Mouse (Mus musculus) hindbrain, embryonic 10.5 days (tissue): ENCODE data around the gene 2010315B03Rik. TPM values are rescaled to one million over a fixed set of nuclear protein-coding genes. Genes with fewer than 3 reads are reported as not detected.
"Not testable (repeated sequence)": the region's sequence is repeated elsewhere in the genome, so short reads cannot be mapped to it uniquely, and the experiment has no call there.

ENCODE experiments used
- DNase-seq: peaks from one replicate; pipeline ENCODE4 v3.0.0-alpha.2; 2017; ENCODE audit warnings: low spot score
- H3K27ac ChIP-seq: fragments of 300-500 bp; sonication (generic); 2 replicates; pipeline ENCODE4 v1.5.1; 2016; ENCODE audit warnings: mild to moderate bottlenecking, moderate library complexity
- H3K27me3 ChIP-seq: fragments of 300-500 bp; sonication (generic); 2 replicates; pipeline ENCODE4 v1.6.1; 2016; ENCODE audit warnings: mild to moderate bottlenecking; ENCODE audit not compliant: poor library complexity, insufficient read depth, severe bottlenecking
- H3K36me3 ChIP-seq: fragments of 300-500 bp; sonication (generic); 2 replicates; pipeline ENCODE4 v1.6.1; 2016; ENCODE audit warnings: mild to moderate bottlenecking, moderate library complexity
- H3K4me1 ChIP-seq: fragments of 300-500 bp; sonication (generic); replicated peaks from 2 replicates; pipeline ENCODE4 v1.6.1; 2016; ENCODE audit warnings: mild to moderate bottlenecking
- H3K4me3 ChIP-seq: fragments of 300-500 bp; sonication (generic); 2 replicates; pipeline ENCODE4 v1.5.1; 2016; ENCODE audit warnings: mild to moderate bottlenecking, moderate library complexity
- H3K9me3 ChIP-seq: fragments of 300-500 bp; sonication (generic); 2 replicates; pipeline ENCODE4 v1.6.1; 2016; ENCODE audit warnings: mild to moderate bottlenecking, moderate library complexity
- WGBS: fragments of 180-500 bp; shearing (Covaris S2); methylation state at CpG from one replicate; pipeline ENCODE4 v1.1.7; 2016; 5-methylcytosine and 5-hydroxymethylcytosine counted together
- polyA plus RNA-seq: library from polyadenylated mRNA; unstranded; fragments of >200 nt; fragmentation: Nextera tagmentation; extraction: Ambion mirVana; gene quantifications from 2 replicates; pipeline ENCODE4 v1.2.1, GENCODE M21; 2016

2010315B03Rik gene
- polyA plus RNA-seq, 1 experiment from 2014 or later: 5.2 TPM

DNA sequence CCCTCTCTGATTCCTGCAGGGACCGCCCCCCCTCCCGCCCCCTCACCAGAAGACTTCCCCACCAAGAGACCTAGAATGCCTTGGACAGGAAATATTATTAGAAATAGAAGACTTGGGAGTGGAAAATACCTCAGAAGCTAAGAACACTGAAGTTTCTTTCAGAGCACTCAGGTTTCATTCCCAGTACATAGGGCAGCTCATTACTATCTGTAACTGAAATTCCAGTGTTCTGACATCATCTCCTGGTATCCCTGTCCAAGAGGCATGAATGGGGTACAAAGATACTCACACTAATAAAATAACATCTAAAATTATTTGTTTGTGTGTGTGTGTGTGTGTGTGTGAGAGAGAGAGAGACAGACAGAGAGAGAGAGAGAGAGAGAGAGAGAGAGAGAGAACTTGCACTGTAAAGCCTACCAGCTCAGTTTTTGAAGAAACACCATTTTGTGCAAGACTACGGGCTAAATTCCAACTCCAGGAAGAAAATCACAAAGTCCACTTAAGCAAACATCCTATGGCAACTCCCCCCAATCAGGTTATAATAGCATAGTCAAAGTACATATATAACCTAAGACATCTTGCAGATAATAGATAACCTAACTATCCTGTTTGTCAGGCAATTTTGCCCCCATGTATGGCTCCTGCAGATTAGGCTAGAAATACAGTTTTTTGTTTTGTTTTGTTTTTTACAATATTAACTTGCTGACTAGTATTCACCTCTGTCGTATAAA lies 49.3 kb downstream of the 2010315B03Rik start:
- 83% methylated on average over 4 of the region's 4 CpGs for WGBS
- peaks cover 9% of the 10 kb centered on the region for H3K4me1 ChIP-seq
- H3K27me3 ChIP-seq: no peaks in the 10 kb centered on the region
- DNase-seq: no peak
- no peaks in the 10 kb centered on the region for H3K36me3 ChIP-seq
- H3K9me3 ChIP-seq: no peaks in the 10 kb centered on the region
- H3K4me3 ChIP-seq: no peak overlapping the region
- no peak overlapping the region for H3K27ac ChIP-seq

DNA sequence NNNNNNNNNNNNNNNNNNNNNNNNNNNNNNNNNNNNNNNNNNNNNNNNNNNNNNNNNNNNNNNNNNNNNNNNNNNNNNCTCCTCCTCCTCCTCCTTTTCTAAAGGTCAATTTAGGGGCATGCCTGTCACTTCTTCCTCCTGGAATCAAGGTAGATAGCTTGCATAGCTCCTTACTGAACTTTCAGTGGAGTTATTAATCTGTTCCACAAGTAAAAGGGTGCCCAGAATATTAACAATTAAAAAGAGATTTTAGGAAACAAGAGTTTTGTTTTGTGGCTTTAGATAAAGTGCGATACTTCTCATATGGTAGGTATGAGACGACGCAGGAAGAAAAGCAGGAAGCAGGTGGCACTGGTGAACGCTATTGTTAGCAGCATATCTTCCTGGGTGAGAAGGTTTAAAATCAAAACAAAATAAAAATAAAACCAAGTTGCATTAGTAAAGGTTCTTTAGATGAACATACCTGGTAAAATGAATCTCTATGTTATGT lies 54.4 kb downstream of the 2010315B03Rik start:
- Histone ChIP-seq H3K36me3 (no peaks in the 10 kb centered on the region), H3K4me3 (no peak overlapping the region), H3K4me1 (no peaks in the 10 kb centered on the region), H3K27me3 (no peaks in the 10 kb centered on the region), H3K9me3 (peaks cover 12% of the 10 kb centered on the region; the same call in 1 of the 2 replicates), H3K27ac (no peak overlapping the region)
- 86% methylated on average over 4 of the region's 4 CpGs for WGBS
- DNase-seq: no peak

DNA sequence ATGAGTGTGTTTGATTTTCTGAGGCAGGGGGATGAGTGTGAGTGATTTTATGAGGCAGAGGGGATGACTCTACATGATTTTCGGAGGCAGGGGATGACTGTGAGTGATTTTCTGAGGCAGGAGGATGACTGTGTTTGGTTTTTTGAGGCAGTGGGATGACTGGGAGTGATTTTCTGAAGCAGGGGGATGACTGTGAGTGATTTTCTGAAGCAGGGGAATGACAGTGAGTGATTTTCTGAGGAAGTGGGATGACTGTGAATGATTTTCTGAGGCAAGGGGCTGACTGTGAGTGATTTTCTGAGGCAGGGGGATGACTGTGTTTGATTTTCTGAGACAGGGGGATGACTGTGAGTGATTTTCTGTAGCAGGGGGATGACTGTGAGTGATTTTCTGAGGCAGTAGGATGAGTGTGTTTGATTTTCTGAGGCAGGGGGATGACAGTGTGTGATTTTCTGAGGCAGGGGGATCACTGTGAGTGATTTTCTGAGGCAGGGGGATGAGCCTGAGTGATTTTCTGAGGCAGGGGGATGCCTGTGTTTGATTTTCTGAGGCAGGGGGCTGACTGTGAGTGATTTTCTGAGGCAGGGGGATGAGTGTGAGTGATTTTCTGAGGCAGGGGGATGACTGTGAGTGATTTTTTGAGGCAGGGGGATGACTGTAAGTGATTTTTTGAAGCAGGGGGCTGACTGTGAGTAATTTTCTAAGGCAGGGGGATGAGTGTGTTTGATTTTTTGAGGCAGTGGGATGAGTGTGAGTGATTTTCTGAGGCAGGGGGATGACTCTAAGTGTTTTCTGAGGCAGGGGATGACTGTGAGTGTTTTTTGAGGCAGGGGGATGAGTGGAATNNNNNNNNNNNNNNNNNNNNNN lies 55.1 kb downstream of the 2010315B03Rik start:
- no peaks in the 10 kb centered on the region for H3K27me3 ChIP-seq
- peak; percentile 75 for DNase-seq
- H3K36me3 ChIP-seq: no peaks in the 10 kb centered on the region
- no peaks in the 10 kb centered on the region for H3K4me1 ChIP-seq
- 52% methylated on average over 1 of the region's 1 CpGs for WGBS
- peaks cover 12% of the 10 kb centered on the region; the same call in 1 of the 2 replicates for H3K9me3 ChIP-seq
- H3K4me3 ChIP-seq: no peak overlapping the region
- H3K27ac ChIP-seq: no peak overlapping the region

DNA sequence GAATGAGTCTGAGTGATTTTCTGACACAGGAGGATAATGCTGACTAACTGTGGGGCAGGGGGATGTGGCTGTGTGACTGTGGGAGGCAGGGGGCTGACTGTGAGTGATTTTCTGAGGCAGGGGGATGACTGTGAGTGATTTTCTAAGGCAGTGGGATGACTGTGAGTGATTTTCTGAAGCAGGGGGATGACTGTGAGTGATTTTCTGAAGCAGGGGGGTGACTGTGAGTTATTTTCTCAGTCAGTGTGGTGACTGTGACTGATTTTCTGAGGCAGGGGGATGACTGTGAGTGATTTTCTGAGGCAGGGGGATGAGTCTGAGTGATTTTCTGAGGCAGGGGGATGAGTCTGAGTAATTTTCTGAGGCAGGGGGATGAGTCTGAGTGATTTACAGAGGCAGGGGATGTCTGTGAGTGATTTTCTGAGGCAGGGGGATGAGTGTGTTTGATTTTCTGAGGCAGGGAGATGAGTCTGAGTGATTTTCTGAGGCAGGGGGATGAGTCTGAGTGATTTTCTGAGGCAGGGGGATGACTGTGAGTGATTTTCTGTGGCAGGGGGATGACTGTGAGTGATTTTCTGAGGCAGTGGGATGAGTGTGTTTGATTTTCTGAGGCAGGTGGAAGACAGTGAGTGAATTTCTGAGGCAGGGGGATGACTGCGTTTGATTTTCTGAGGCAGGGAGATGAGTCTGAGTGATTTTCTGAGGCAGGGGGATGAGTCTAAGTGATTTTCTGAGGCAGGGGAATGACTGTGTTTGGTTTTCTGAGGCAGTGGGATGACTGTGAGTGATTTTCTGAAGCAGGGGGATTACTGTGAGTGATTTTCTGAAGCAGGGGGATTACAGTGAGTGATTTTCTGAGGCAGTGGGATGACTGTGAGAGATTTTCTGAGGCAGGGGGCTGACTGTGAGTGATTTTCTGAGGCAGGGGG lies 56.0 kb downstream of the 2010315B03Rik start:
- DNase-seq: peak; percentile 51
- 17% methylated on average over 1 of the region's 1 CpGs for WGBS

DNA sequence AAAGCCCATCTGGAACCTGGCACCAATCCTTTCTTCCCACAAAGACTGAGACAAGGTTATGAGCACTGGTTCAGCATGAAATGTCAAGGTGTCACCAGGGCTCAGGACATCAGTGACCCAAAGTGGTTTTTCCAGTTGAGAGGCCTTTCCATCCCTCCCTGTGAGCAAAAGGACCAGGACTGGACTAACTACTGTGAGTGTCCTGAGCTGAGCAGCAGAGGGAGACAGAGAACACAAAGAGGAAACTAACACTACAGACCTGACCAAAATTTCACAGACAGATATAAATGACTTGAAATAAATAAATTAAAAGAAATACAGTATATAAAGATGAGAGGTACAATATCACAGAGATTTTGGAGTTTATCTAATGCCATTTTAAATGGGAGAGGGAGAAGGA lies 61.1 kb downstream of the 2010315B03Rik start:
- H3K9me3 ChIP-seq: peaks cover 4% of the 10 kb centered on the region; the same call in 1 of the 2 replicates
- no peak overlapping the region for H3K4me3 ChIP-seq
- peaks cover 5% of the 10 kb centered on the region; the same call in 1 of the 2 replicates for H3K4me1 ChIP-seq
- H3K27me3 ChIP-seq: no peaks in the 10 kb centered on the region
- DNase-seq: peak; percentile 19
- no peak overlapping the region for H3K27ac ChIP-seq
- H3K36me3 ChIP-seq: no peaks in the 10 kb centered on the region

More for the DNA sequence above, 56.0 kb downstream of the 2010315B03Rik start:
- not testable (repeated sequence) for H3K4me1 ChIP-seq, H3K27me3 ChIP-seq, H3K36me3 ChIP-seq, H3K4me3 ChIP-seq
- peaks cover 12% of the 10 kb centered on the region; the same call in 1 of the 2 replicates for H3K9me3 ChIP-seq
- H3K27ac ChIP-seq: peak overlapping the region; percentile 0; the same call in 1 of the 2 replicates

Other genes with a start within 250 kb of the 2010315B03Rik start
- gene Ccr2, start 210.7 kb downstream of the 2010315B03Rik start, polyA plus RNA-seq: 0.05 and 0.09 TPM in 2 replicates
- 0.76 and 0.78 TPM in 2 replicates for gene Ccr5, start 191.2 kb downstream of the 2010315B03Rik start, polyA plus RNA-seq
- 142 and 209 TPM in 2 replicates for gene Ppp2r3d, start 164.2 kb upstream of the 2010315B03Rik start, polyA plus RNA-seq
- not detected in 2 replicates for gene Gm21836, start 181.1 kb upstream of the 2010315B03Rik start, polyA plus RNA-seq